Mouse (Mus musculus) thymus, adult 18-20 months (tissue): Measurements from ENCODE around the gene Prss44.
"Not testable (repeated sequence)": the region's sequence is repeated elsewhere in the genome, so short reads cannot be mapped to it uniquely, and the experiment has no call there.

Experiments used
- DNase-seq, 2 experiments: peaks; one replicate each; pipeline ENCODE4 v3.0.0; 2022; ENCODE audit warnings: mixed read lengths in 2 of 2

Prss44 gene

DNA sequence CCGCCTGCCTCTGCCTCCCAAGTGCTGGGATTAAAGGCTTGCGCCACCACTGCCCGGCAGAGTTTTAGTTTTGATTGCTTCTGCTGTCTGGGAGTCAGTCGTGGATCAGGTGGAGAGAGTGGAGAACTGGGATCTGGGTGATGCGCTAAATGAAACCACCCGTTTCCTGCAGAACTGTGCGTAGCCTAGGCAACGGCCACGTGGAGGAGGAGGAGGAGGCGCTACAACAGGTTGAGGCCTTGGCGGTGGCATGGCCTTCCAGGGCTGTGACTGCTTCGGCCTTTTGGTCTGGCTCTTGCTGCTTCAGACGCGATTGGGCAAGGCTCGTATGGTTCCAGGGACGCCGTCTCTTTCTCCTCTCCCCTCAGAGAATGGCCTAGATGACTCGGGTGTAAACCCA is at the start of gene Prss44:
Gene Prss44, plus strand, starts transcription at position 206 of the 400 bp plus-strand sequence.
- DNase-seq = no peak

GRCm38 (mm10) chr9:110772336-110772735 is 41.5 kb upstream of the Prss44 start:
- DNase-seq = no peak

DNA sequence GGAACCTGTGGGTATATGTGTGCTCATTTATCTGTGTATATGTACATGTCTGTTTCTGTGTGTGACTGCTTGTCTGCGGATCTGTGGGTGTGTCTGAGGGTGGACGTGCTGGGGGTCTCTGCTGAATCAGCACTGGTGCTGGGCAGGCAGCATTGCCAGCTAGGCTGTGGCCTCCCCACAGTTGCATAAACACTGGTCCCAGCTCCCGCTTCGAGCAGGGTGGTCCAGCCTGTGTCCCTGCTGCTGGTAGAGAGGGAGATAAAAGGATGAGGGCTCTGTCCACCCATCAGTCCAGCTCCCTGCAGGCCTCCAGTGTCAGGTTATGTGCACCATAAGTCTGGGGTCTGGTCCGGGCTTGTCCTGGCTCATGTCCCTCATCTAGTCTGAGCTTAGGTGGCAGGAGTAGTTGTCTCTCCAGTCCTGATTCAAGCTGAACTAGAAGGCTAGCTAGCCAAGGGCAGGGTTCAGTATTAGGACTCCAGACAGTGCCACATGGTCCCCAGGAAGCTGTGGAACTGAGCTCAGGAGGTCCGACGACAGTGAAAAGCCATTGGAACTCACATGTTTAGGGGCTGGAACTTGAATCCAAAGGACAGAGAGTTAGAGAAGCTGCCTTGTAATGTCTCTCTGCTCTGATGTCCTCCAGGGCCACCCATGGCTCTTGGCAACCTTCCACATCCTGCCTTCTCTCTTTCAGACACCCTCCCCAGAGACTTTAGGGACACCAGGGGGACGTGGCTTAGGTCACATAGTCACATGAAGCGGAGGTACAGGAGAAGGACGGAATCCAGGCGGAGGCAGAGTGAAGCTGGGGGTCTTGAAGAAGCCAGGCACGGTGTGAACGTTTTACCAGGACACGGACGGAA is 39.2 kb upstream of the Prss44 start:
- DNase-seq = no peak

- DNase-seq = no peak
Measured at GRCm38 (mm10) chr9:110775269-110776022, 38.3 kb upstream of the Prss44 start.

- no peak for DNase-seq
Measured at GRCm38 (mm10) chr9:110778100-110778499, 35.7 kb upstream of the Prss44 start.

GRCm38 (mm10) chr9:110778559-110778958 is 35.2 kb upstream of the Prss44 start:
- no peak for DNase-seq

- no peak for DNase-seq
Measured at GRCm38 (mm10) chr9:110779242-110779913, 34.4 kb upstream of the Prss44 start.

- DNase-seq = peak; percentile 69 to 73
Measured at GRCm38 (mm10) chr9:110781256-110781721, 32.5 kb upstream of the Prss44 start.

DNA sequence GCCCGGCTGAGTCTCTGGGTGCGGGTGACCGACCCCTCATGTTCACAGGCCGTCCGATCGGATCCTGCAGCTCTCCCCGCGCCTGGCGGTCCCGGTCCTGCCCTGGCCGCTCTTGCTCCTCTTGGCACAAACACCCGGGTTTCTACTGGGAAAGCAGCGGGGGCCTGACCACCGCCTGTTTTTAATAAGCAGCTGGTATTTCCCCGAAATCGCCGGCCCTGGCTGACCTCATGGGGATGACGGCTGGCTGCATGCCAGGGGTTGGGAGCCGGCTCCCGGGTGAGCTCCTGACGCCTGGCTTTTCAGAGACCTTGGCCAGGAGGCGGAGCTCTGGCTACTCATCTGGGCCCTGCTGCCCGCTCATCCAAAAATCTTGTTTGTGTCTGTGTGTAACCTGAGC is 32.1 kb upstream of the Prss44 start:
- peak; percentile 24 to 46 for DNase-seq

- DNase-seq = no peak
Measured at GRCm38 (mm10) chr9:110783611-110784010, 30.2 kb upstream of the Prss44 start.

- no peak for DNase-seq
Measured at GRCm38 (mm10) chr9:110788169-110788568, 25.6 kb upstream of the Prss44 start.

DNA sequence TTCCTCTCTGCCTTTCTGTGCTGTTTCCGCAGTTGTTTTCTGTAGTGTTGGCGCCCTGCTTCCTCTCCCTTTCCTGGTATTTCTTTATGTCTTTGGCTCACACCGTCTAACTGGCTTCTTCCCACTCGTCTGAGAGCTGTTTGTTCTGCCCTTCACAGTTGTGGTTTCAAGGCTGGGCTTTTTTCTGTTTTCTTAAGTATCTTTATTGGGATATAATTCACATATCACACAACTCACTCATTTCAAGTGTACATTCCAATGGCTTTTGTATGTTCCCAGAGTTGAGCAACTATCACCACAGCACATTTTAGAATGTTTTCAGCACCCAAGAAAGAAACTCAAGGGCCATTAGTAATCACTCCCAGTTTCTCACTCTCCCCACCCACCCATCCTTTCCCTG is 23.3 kb upstream of the Prss44 start:
- DNase-seq = no peak

GRCm38 (mm10) chr9:110797013-110797412 is 16.8 kb upstream of the Prss44 start:
- DNase-seq = no peak

DNA sequence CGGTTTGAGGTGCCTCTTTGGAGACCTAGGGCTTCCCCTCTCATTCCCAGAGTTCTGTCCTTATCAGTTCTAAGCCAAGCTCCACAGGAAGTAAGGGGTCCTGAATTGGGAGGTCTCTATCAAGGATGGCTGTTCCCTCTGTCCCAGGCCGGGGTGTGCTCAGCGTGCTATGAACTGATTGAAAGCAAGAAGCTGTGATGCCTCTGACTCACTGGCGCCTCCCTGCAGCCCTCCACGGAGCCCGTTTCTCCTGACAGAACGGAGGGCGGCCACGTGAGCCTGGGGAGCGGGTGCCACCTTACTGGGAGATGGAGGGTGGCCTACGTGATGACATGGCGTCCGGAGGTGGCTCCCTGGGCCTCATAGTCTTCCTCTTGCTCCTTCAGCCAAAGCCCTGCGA is 15.9 kb upstream of the Prss44 start, which contains the start of gene Prss42:
Gene Prss42, plus strand, starts transcription at position 301 of the 400 bp plus-strand sequence.
- no peak for DNase-seq

DNA sequence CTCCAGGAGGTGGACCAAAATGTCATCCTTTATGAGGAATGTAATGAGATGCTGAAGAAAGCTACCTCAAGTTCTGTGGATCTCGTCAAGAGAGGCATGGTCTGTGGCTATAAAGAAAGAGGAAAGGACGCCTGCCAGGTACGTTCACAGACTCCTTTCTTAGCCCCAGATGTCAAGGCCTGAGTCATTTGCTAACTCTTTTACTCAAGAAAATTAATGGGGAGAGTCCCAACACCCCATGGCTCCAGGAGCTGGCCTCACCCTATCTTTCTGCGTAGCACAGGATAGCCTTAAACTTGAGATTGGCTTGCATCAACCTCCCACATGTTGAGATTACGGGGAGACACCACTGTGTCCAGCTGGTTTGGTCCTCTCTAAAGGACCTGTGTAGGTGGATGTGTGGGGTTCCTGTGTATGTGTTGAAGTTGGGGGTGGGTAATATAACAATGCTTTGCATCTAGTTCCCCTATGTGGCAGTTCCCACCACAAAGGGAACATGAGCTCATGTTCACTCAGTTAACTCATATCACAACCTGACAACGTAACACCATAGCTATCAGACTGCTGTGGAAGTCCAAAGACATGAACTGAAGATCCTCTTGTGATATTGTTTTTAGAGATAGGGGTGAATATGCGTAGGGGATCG is 12.8 kb upstream of the Prss44 start:
- no peak for DNase-seq

DNA sequence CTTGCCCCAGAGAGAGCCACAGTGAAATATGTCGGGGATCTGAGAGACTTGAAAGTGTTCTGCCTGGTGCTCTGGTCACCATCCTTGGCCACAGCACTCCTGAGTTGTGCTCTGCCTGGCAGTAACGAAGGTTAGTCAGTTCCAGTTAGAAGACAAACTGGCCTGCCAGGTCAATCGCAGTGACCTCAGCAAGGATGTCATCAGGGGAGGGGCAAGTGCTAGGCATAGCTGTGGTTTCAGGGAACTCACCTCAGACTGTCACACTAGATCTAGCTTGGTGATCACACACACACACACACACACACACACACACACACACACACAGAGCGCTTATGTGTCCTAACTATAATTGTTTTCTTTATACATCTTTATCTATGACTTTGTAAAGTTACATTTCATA is 10.5 kb upstream of the Prss44 start:
- DNase-seq = no peak

GRCm38 (mm10) chr9:110810051-110810450 is 3.7 kb upstream of the Prss44 start:
- no peak for DNase-seq

DNA sequence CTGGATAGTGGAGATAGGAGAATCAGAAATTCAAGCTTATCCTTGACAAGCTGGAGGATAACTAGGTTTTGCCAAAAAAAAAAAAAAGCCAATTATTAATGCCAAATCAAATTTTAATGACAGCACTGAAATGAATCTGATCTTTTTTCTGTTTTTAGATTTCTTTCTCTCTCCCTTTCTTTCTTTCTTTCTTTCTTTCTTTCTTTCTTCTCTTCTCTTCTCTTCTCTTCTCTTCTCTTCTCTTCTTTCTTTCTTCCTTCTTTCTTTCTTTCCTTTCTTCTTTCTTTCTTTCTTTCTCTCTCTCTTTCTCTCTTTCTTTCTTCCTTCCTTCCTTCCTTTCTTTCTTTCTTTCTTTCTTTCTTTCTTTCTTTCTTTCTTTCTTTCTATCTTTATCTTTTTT is 6.8 kb downstream of the Prss44 start:
- not testable (repeated sequence) for DNase-seq

DNA sequence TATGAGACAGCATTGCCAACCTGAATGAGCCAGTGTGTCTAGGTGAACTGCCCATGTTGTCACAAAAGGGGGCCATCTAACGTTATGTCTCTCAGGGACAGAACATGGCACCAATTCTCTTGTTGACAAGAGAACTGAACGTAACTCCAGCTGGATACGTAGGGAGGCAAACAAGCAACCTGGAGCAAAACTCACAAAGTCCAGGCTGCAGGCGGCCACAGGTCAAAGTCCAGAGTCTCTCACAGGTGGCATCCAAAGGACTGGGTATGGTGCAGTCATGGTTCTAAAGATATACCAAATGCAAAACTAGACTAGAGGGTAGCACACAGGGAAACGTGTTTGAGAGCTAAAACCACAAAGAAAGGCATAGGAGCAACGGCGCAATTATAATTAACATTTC is 7.6 kb downstream of the Prss44 start:
- DNase-seq = no peak

DNA sequence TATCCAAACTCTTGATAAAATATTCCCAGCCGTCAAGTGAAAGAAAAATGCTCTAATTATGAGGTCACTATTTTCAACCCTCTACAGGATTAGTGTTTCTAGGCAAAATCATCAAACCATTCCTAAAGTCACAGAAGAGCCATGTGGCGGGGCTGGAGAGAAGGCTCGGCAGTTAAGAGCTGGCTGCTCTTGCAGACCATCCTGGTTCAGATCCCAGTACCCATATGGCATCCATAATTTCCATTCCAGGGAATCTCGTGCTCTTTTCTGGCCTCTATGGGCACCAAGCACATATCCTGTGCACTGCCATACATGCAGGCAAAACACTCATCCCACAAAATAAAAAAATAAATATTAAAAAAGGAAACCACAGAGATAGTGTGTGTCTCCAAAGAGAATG is 11.6 kb downstream of the Prss44 start:
- no peak for DNase-seq

DNA sequence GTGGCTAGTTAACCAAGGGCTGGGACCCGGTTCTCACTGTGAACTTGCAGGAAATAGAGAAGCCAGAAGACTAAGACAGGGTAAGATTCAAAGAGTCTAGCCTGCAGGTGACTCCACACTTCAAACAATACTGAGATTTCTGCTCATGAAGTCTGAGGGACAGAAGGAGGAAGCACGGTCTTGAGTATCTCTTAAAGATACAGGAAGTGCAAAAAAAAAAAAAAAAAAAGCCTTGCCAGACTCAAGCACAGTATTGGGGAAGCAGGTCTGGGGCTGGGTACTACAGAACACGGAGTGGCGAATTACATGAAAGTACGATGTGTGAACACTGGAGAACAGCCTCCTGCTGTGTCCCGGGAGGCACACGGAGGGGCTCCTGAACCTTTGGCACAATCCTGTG is 12.0 kb downstream of the Prss44 start:
- DNase-seq = no peak

DNA sequence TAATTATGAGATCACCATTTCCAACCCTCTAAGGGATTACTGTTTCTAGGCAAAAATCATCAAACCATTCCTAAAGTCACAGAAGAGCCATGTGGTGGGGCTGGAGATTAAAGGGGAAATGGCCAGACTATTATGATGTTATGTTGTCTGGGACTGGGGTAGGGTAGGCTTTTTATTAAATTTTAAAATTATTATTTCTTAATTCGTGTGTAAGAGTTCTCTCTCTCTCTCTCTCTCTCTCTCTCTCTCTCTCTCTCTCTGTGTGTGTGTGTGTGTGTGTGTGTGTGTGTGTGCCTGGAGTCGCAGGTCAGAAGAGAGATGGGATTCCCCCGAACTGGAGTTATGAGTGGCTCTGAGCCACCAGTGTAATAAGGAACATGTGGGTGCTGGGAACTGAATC is 12.6 kb downstream of the Prss44 start, which contains the start of gene Prss43:
Gene Prss43, plus strand, starts transcription at position 301 of the 400 bp plus-strand sequence.
- DNase-seq = no peak

GRCm38 (mm10) chr9:110833021-110833420 is 19.2 kb downstream of the Prss44 start:
- no peak for DNase-seq
